Mouse (Mus musculus) cerebellum, adult 2 months (tissue): ENCODE measurements around the gene Tnik.

Source experiments
- CTCF ChIP-seq: fragments of 200-500 bp; IDR thresholded peaks from 2 replicates; pipeline ENCODE4 v1.5.1; 2011; ENCODE audit warnings: low read depth, mild to moderate bottlenecking, control low read depth, low read length, moderate library complexity, borderline replicate concordance; ENCODE audit not compliant: insufficient read depth
- POLR2A ChIP-seq: fragments of 200-500 bp; IDR thresholded peaks from 2 replicates; pipeline ENCODE4 v1.6.1; 2011; ENCODE audit warnings: low read length, control low read depth, borderline replicate concordance; ENCODE audit not compliant: insufficient read depth

GRCm38 (mm10) chr3:28425911-28426310 is 162.9 kb downstream of the Tnik start:
- TF ChIP-seq CTCF (no peak), POLR2A (no peak)
